Mouse (Mus musculus) E14TG2a.4 (cell line): ENCODE data around the gene Gm20388.

Experiments
- CTCF ChIP-seq: conservative IDR thresholded peaks from 2 replicates; pipeline ENCODE4 v1.5.1; 2014; ENCODE audit warnings: low read length
- POU5F1 ChIP-seq: IDR thresholded peaks from 2 replicates; pipeline ENCODE4 v1.6.1; 2014; ENCODE audit warnings: low read length, borderline replicate concordance

- TF ChIP-seq POU5F1: no peak
- peak; percentile 99 for TF ChIP-seq CTCF
Measured at GRCm38 (mm10) chr8:120898008-120898407, 987.4 kb downstream of the Gm20388 start.
